Mouse (Mus musculus) hindbrain, embryonic 11.5 days (tissue): ENCODE data around the gene Clec11a. TPM values are rescaled to one million over a fixed set of nuclear protein-coding genes. Genes with fewer than 3 reads are reported as not detected.
A peak's percentile ranks its signal among the peaks of the same experiment; 100 is the strongest.

Experiments used
- ATAC-seq: fragments of 200-750 bp; cut with Nextera tagmentation; 2 replicates; pipeline ENCODE4 v1.8.0; 2017; ENCODE audit warnings: mild to moderate bottlenecking, moderate TSS enrichment, moderate library complexity; ENCODE audit not compliant: low FRiP score
- DNase-seq: peaks from one replicate; pipeline ENCODE4 v3.0.0-alpha.2; 2015; ENCODE audit warnings: low spot score
- H3K27ac ChIP-seq: fragments of 300-500 bp; sonication (generic); 2 replicates; pipeline ENCODE4 v1.5.1; 2014; ENCODE audit warnings: mild to moderate bottlenecking, low read depth, low read length
- H3K27me3 ChIP-seq: fragments of 300-500 bp; sonication (generic); 2 replicates; pipeline ENCODE4 v1.6.1; 2014; ENCODE audit warnings: mild to moderate bottlenecking, low read length, moderate library complexity, mixed read lengths; ENCODE audit not compliant: control insufficient read depth, insufficient read depth
- H3K36me3 ChIP-seq: fragments of 300-500 bp; sonication (generic); 2 replicates; pipeline ENCODE4 v1.6.1; 2014; ENCODE audit warnings: mild to moderate bottlenecking, low read length, moderate library complexity, mixed read lengths; ENCODE audit not compliant: control insufficient read depth, insufficient read depth
- H3K4me1 ChIP-seq: fragments of 300-500 bp; sonication (generic); replicated peaks from 2 replicates; pipeline ENCODE4 v1.6.1; 2014; ENCODE audit warnings: low read length, mixed read lengths; ENCODE audit not compliant: control insufficient read depth, insufficient read depth
- H3K4me2 ChIP-seq: fragments of 300-500 bp; sonication (generic); replicated peaks from 2 replicates; pipeline ENCODE4 v1.6.1; 2014; ENCODE audit warnings: mild to moderate bottlenecking, low read depth, low read length
- H3K4me3 ChIP-seq: fragments of 300-500 bp; sonication (generic); 2 replicates; pipeline ENCODE4 v1.5.1; 2014; ENCODE audit warnings: low read depth, low read length
- H3K9ac ChIP-seq: fragments of 300-500 bp; sonication (generic); 2 replicates; pipeline ENCODE4 v1.6.1; 2014; ENCODE audit warnings: low read depth, low read length
- H3K9me3 ChIP-seq: fragments of 300-500 bp; sonication (generic); 2 replicates; pipeline ENCODE4 v1.6.1; 2016; ENCODE audit warnings: low read length; ENCODE audit not compliant: control insufficient read depth
- WGBS: fragments of 180-500 bp; shearing (Covaris S2); extraction: QIAGEN DNeasy Blood & Tissue Kit; methylation state at CpG from one replicate; pipeline ENCODE4 v1.1.7; 2014; 5-methylcytosine and 5-hydroxymethylcytosine counted together
- polyA plus RNA-seq: library from polyadenylated mRNA; unstranded; fragments of >200 nt; fragmentation: Nextera tagmentation; extraction: Ambion mirVana; gene quantifications from 2 replicates; pipeline ENCODE4 v1.2.1, GENCODE M21; 2014

Gene Clec11a
- polyA plus RNA-seq, 1 experiment from 2014 or later: 2.7 TPM

- WGBS: 0% methylated on average over 38 of the region's 38 CpGs
- H3K4me1 ChIP-seq: peaks cover 8% of the 10 kb centered on the region
- H3K36me3 ChIP-seq: no peaks in the 10 kb centered on the region
- H3K4me2 ChIP-seq: peak overlapping the region; percentile 96
- DNase-seq: peak; percentile 63
- H3K9me3 ChIP-seq: no peaks in the 10 kb centered on the region
- H3K27ac ChIP-seq: peak overlapping the region; percentile 61
- H3K27me3 ChIP-seq: peaks cover 2% of the 10 kb centered on the region; the same call in 1 of the 2 replicates
- peak; percentile 61 for ATAC-seq
- H3K9ac ChIP-seq: peak overlapping the region; percentile 71
- peak overlapping the region; percentile 49 for H3K4me3 ChIP-seq
Observed at GRCm38 (mm10) chr7:44310878-44311712, 4.4 kb upstream of the Clec11a start.

- peak; percentile 38 for ATAC-seq
- Histone ChIP-seq H3K36me3 (no peaks in the 10 kb centered on the region), H3K4me2 (peak overlapping the region; percentile 96), H3K27me3 (peaks cover 2% of the 10 kb centered on the region; the same call in 1 of the 2 replicates), H3K9me3 (no peaks in the 10 kb centered on the region), H3K4me1 (peaks cover 10% of the 10 kb centered on the region), H3K9ac (peak overlapping the region; percentile 71), H3K4me3 (peak overlapping the region; percentile 49), H3K27ac (peak overlapping the region; percentile 61)
- DNase-seq: peak; percentile 56
- WGBS: under 1% methylated on average over 32 of the region's 40 CpGs
Observed at GRCm38 (mm10) chr7:44310285-44310877, 3.7 kb upstream of the Clec11a start.

GRCm38 (mm10) chr7:44309475-44310284 is 3.0 kb upstream of the Clec11a start, which contains the start of gene Shank1:
Gene Shank1 (plus strand): TSS chr7:44310253.
- Histone ChIP-seq H3K4me3 (peak within 1 kb of the TSS; percentile 49), H3K4me2 (peak within 1 kb of the TSS; percentile 96), H3K4me1 (peaks cover 10% of the 10 kb centered on the region), H3K9ac (peak within 1 kb of the TSS; percentile 71), H3K27me3 (peaks cover 2% of the 10 kb centered on the region; the same call in 1 of the 2 replicates), H3K27ac (peak within 1 kb of the TSS; percentile 61), H3K9me3 (no peaks in the 10 kb centered on the region), H3K36me3 (no peaks in the 10 kb centered on the region)
- ATAC-seq (no peak), DNase-seq (peak; percentile 8)
- WGBS: 29% methylated on average over 8 of the region's 22 CpGs

GRCm38 (mm10) chr7:44307261-44308020 is 739 bp upstream of the Clec11a start:
- Histone ChIP-seq H3K4me3 (no peak overlapping the region), H3K9me3 (no peaks in the 10 kb centered on the region), H3K36me3 (no peaks in the 10 kb centered on the region), H3K4me1 (peaks cover 10% of the 10 kb centered on the region), H3K27me3 (peaks cover 2% of the 10 kb centered on the region; the same call in 1 of the 2 replicates), H3K9ac (no peak overlapping the region), H3K4me2 (no peak overlapping the region), H3K27ac (no peak overlapping the region)
- ATAC-seq: no peak
- no peak for DNase-seq
- 50% methylated on average over 9 of the region's 9 CpGs for WGBS

GRCm38 (mm10) chr7:44305686-44306085 is 1.0 kb downstream of the Clec11a start:
- H3K9me3 ChIP-seq: no peaks in the 10 kb centered on the region
- H3K27ac ChIP-seq: peak overlapping the region; percentile 95
- peak overlapping the region; percentile 6; the same call in 1 of the 2 replicates for H3K4me3 ChIP-seq
- 9% methylated on average over 16 of the region's 16 CpGs for WGBS
- H3K4me2 ChIP-seq: peak overlapping the region; percentile 43; the same call in 1 of the 2 replicates
- peaks cover 5% of the 10 kb centered on the region; the same call in 1 of the 2 replicates for H3K4me1 ChIP-seq
- no peak for DNase-seq
- 0 out of 2 replicates have a peak overlapping the region, but pooled peaks have one; percentile 7 for H3K9ac ChIP-seq
- no peak for ATAC-seq
- H3K27me3 ChIP-seq: no peaks in the 10 kb centered on the region; the same call in 1 of the 2 replicates
- no peaks in the 10 kb centered on the region for H3K36me3 ChIP-seq

- peak; percentile 96 for ATAC-seq
- peak overlapping the region; percentile 53 for H3K4me3 ChIP-seq
- peak overlapping the region; percentile 95 for H3K27ac ChIP-seq
- no peaks in the 10 kb centered on the region; the same call in 1 of the 2 replicates for H3K27me3 ChIP-seq
- DNase-seq: peak; percentile 98
- peaks cover 2% of the 10 kb centered on the region; the same call in 1 of the 2 replicates for H3K4me1 ChIP-seq
- under 1% methylated on average over 48 of the region's 49 CpGs for WGBS
- H3K4me2 ChIP-seq: peak overlapping the region; percentile 43
- peak overlapping the region; percentile 86 for H3K9ac ChIP-seq
- no peaks in the 10 kb centered on the region for H3K9me3 ChIP-seq
- no peaks in the 10 kb centered on the region for H3K36me3 ChIP-seq
Observed at GRCm38 (mm10) chr7:44304775-44305641, 1.7 kb downstream of the Clec11a start.

GRCm38 (mm10) chr7:44304463-44304774 is 2.3 kb downstream of the Clec11a start:
- WGBS: 1% methylated on average over 25 of the region's 25 CpGs
- no peak for DNase-seq
- ATAC-seq: peak; percentile 56

More at GRCm38 (mm10) chr7:44304463-44304774, 2.3 kb downstream of the Clec11a start:
- peaks cover 2% of the 10 kb centered on the region; the same call in 1 of the 2 replicates for H3K4me1 ChIP-seq
- H3K27me3 ChIP-seq: no peaks in the 10 kb centered on the region; the same call in 1 of the 2 replicates
- H3K4me2 ChIP-seq: peak overlapping the region; percentile 43
- H3K27ac ChIP-seq: peak overlapping the region; percentile 95
- peak overlapping the region; percentile 86 for H3K9ac ChIP-seq
- no peaks in the 10 kb centered on the region for H3K36me3 ChIP-seq
- peak overlapping the region; percentile 53 for H3K4me3 ChIP-seq
- no peaks in the 10 kb centered on the region for H3K9me3 ChIP-seq
